Mouse (Mus musculus): ENCODE data around the gene Gnb1. TPM values are rescaled to one million over a fixed set of nuclear protein-coding genes. Genes with fewer than 3 reads are reported as not detected.

The Gnb1 gene
- polyA plus RNA-seq, 1 experiment from 2014 or later, result 445 TPM

GRCm38 (mm10) chr4:155580420-155580819, 89.3 kb downstream of the Gnb1 start:
- no peak for TF ChIP-seq EP300 (IDR thresholded peaks at IDR 0.05)
- TF ChIP-seq CTCF (IDR thresholded peaks at IDR 0.05), result peak; percentile 87
- Histone ChIP-seq H3K9ac (replicated peaks; ENCODE audit: low read depth) (no peak overlapping the region), H3K4me2 (replicated peaks; ENCODE audit: low read depth, low read length) (no peak overlapping the region), H3K36me3 (ENCODE audit: insufficient read depth, low read length) (peaks cover 35% of the 10 kb centered on the region; the same call in 1 of the 2 replicates), H3K4me1 (ENCODE audit: insufficient read depth, low read depth, low read length) (no peaks in the 10 kb centered on the region), H3K4me3 (ENCODE audit: low read depth, low read length) (no peak overlapping the region), H3K27ac (ENCODE audit: low read length) (no peak overlapping the region), H3K9me3 (ENCODE audit: low read length) (no peaks in the 10 kb centered on the region), H3K27me3 (replicated peaks; ENCODE audit: insufficient read depth, low read length) (no peaks in the 10 kb centered on the region)
- WGBS, result 25% methylated on average over 1 of the region's 1 CpGs
- ATAC-seq (no peak), DNase-seq (ENCODE audit: low spot score) (peak; percentile 42)

- H3K27ac ChIP-seq (ENCODE audit: low read length), result no peak overlapping the region
- no peak overlapping the region for H3K9ac ChIP-seq (replicated peaks; ENCODE audit: low read depth)
- no peak overlapping the region for H3K4me3 ChIP-seq (ENCODE audit: low read depth, low read length)
- no peak overlapping the region for H3K4me2 ChIP-seq (replicated peaks; ENCODE audit: low read depth, low read length)
- no peak for ATAC-seq
- no peaks in the 10 kb centered on the region for H3K27me3 ChIP-seq (replicated peaks; ENCODE audit: insufficient read depth, low read length)
- no peaks in the 10 kb centered on the region for H3K9me3 ChIP-seq (ENCODE audit: low read length)
- WGBS, result 89% methylated on average over 6 of the region's 6 CpGs
- peaks cover 37% of the 10 kb centered on the region; the same call in 1 of the 2 replicates for H3K36me3 ChIP-seq (ENCODE audit: insufficient read depth, low read length)
- no peak for DNase-seq (ENCODE audit: low spot score)
- TF ChIP-seq CTCF (IDR thresholded peaks at IDR 0.05) (no peak), EP300 (IDR thresholded peaks at IDR 0.05) (no peak)
- H3K4me1 ChIP-seq (ENCODE audit: insufficient read depth, low read depth, low read length), result no peaks in the 10 kb centered on the region
Measured at GRCm38 (mm10) chr4:155582279-155582905, 91.2 kb downstream of the Gnb1 start.

GRCm38 (mm10) chr4:155589356-155589755, 98.2 kb downstream of the Gnb1 start:
- Histone ChIP-seq H3K36me3 (ENCODE audit: insufficient read depth, low read length) (peaks cover 32% of the 10 kb centered on the region; the same call in 1 of the 2 replicates), H3K9me3 (ENCODE audit: low read length) (no peaks in the 10 kb centered on the region), H3K27ac (ENCODE audit: low read length) (no peak overlapping the region), H3K9ac (replicated peaks; ENCODE audit: low read depth) (no peak overlapping the region), H3K4me3 (ENCODE audit: low read depth, low read length) (no peak overlapping the region), H3K27me3 (replicated peaks; ENCODE audit: insufficient read depth, low read length) (no peaks in the 10 kb centered on the region), H3K4me2 (replicated peaks; ENCODE audit: low read depth, low read length) (no peak overlapping the region), H3K4me1 (ENCODE audit: insufficient read depth, low read depth, low read length) (no peaks in the 10 kb centered on the region)
- no peak for TF ChIP-seq CTCF (IDR thresholded peaks at IDR 0.05)
- no peak for TF ChIP-seq EP300 (IDR thresholded peaks at IDR 0.05)
- ATAC-seq, result no peak
- no peak for DNase-seq (ENCODE audit: low spot score)
- 93% methylated on average over 5 of the region's 5 CpGs for WGBS

- Histone ChIP-seq H3K36me3 (ENCODE audit: insufficient read depth, low read length) (peaks cover 14% of the 10 kb centered on the region; the same call in 1 of the 2 replicates), H3K4me1 (ENCODE audit: insufficient read depth, low read depth, low read length) (no peaks in the 10 kb centered on the region), H3K27ac (ENCODE audit: low read length) (no peak overlapping the region), H3K27me3 (replicated peaks; ENCODE audit: insufficient read depth, low read length) (no peaks in the 10 kb centered on the region), H3K9me3 (ENCODE audit: low read length) (no peaks in the 10 kb centered on the region), H3K4me3 (ENCODE audit: low read depth, low read length) (no peak overlapping the region), H3K4me2 (replicated peaks; ENCODE audit: low read depth, low read length) (no peak overlapping the region), H3K9ac (replicated peaks; ENCODE audit: low read depth) (no peak overlapping the region)
- peak; percentile 45 for DNase-seq (ENCODE audit: low spot score)
- no peak for TF ChIP-seq CTCF (IDR thresholded peaks at IDR 0.05)
- TF ChIP-seq EP300 (IDR thresholded peaks at IDR 0.05), result no peak
- WGBS, result 56% methylated on average over 7 of the region's 7 CpGs
- peak; percentile 65 for ATAC-seq
Measured at GRCm38 (mm10) chr4:155591012-155591719, 100.0 kb downstream of the Gnb1 start.

- TF ChIP-seq CTCF (IDR thresholded peaks at IDR 0.05), result no peak
- TF ChIP-seq EP300 (IDR thresholded peaks at IDR 0.05), result no peak
- Histone ChIP-seq H3K4me1 (ENCODE audit: insufficient read depth, low read depth, low read length) (no peaks in the 10 kb centered on the region), H3K4me2 (replicated peaks; ENCODE audit: low read depth, low read length) (no peak overlapping the region), H3K4me3 (ENCODE audit: low read depth, low read length) (no peak overlapping the region), H3K27me3 (replicated peaks; ENCODE audit: insufficient read depth, low read length) (no peaks in the 10 kb centered on the region), H3K9me3 (ENCODE audit: low read length) (no peaks in the 10 kb centered on the region), H3K9ac (replicated peaks; ENCODE audit: low read depth) (no peak overlapping the region), H3K27ac (ENCODE audit: low read length) (no peak overlapping the region), H3K36me3 (ENCODE audit: insufficient read depth, low read length) (peaks cover 3% of the 10 kb centered on the region; the same call in 1 of the 2 replicates)
- WGBS, result 24% methylated on average over 1 of the region's 1 CpGs
- DNase-seq (ENCODE audit: low spot score), result peak; percentile 25
- ATAC-seq, result no peak
Measured at GRCm38 (mm10) chr4:155593780-155594179, 102.6 kb downstream of the Gnb1 start.

GRCm38 (mm10) chr4:155595777-155596176, 104.6 kb downstream of the Gnb1 start:
- TF ChIP-seq EP300 (IDR thresholded peaks at IDR 0.05) (no peak), CTCF (IDR thresholded peaks at IDR 0.05) (no peak)
- ATAC-seq, result no peak

More at GRCm38 (mm10) chr4:155595777-155596176, 104.6 kb downstream of the Gnb1 start:
- H3K4me3 ChIP-seq (ENCODE audit: low read depth, low read length), result no peak overlapping the region
- no peaks in the 10 kb centered on the region for H3K36me3 ChIP-seq (ENCODE audit: insufficient read depth, low read length)
- no peak overlapping the region for H3K27ac ChIP-seq (ENCODE audit: low read length)
- no peak overlapping the region for H3K9ac ChIP-seq (replicated peaks; ENCODE audit: low read depth)
- H3K4me1 ChIP-seq (ENCODE audit: insufficient read depth, low read depth, low read length), result no peaks in the 10 kb centered on the region
- H3K4me2 ChIP-seq (replicated peaks; ENCODE audit: low read depth, low read length), result no peak overlapping the region
- no peaks in the 10 kb centered on the region for H3K27me3 ChIP-seq (replicated peaks; ENCODE audit: insufficient read depth, low read length)
- WGBS, result 65% methylated on average over 3 of the region's 3 CpGs
- no peaks in the 10 kb centered on the region for H3K9me3 ChIP-seq (ENCODE audit: low read length)
- DNase-seq (ENCODE audit: low spot score), result no peak

All from lung, postnatal 0 days (tissue).